Comparison of ENCODE assay signal across 20 mouse cellular contexts in genomic region chr11:119532460-119532859, GRCm38 (mm10). TPM values are rescaled to one million over a fixed set of nuclear protein-coding genes. Genes with fewer than 3 reads are reported as not detected.
A peak's percentile ranks its signal among the peaks of the same experiment; 100 is the strongest.
DNase-seq lines count a peak whose midpoint lies in the region; ATAC-seq lines count a peak whose summit lies in the region.
"Had no signal": no experiment of that assay in that cellular context is flagged by ENCODE, and none has a peak within 500 bp of the region (broad histone marks: within the 10 kb centered on the region; RNA-seq: fewer than 3 reads in every experiment).

No protein-coding gene starts in this region.

- peaks cover 9% of the 10 kb centered on the region for H3K4me1 ChIP-seq in hindbrain, embryonic 13.5 days (replicated peaks)
- 0 out of 2 replicates have a peak, but pooled peaks cover 2% of the 10 kb centered on the region for H3K4me1 ChIP-seq in hindbrain, embryonic 12.5 days
- no peaks in the 10 kb centered on the region for H3K4me1 ChIP-seq in midbrain, embryonic 14.5 days (ENCODE audit: control insufficient read depth, insufficient read depth, low read length)
- no peaks in the 10 kb centered on the region for H3K4me1 ChIP-seq in midbrain, embryonic 15.5 days
- H3K4me1 ChIP-seq: embryonic facial prominence, embryonic 15.5 days; heart, embryonic 15.5 days had no signal

- peak; percentile 9 for DNase-seq in midbrain, embryonic 14.5 days
- peak; percentile 93 for DNase-seq in cerebellum, adult 9-11 months
- DNase-seq in adipocyte (ENCODE audit: low spot score): no peak
- DNase-seq in spleen, postnatal 14 days (ENCODE audit: low spot score in 2 of 2): no peak
- no peak for DNase-seq in left cerebral cortex, postnatal 36 days (ENCODE audit: low spot score in 2 of 2)
- DNase-seq: adrenal gland, adult 8-10 months; embryo, embryonic 11 days; heart, adult 11 months; kidney, adult 18-20 months; kidney, postnatal 10 days; lung, adult 2 months; lung, postnatal 36 days; retina, postnatal 1 day; thymus, adult 18-20 months had no signal

- H3K36me3 ChIP-seq in hindbrain, embryonic 13.5 days: no peaks in the 10 kb centered on the region
- no peaks in the 10 kb centered on the region for H3K36me3 ChIP-seq in hindbrain, embryonic 12.5 days
- no peaks in the 10 kb centered on the region for H3K36me3 ChIP-seq in midbrain, embryonic 14.5 days (ENCODE audit: control insufficient read depth, insufficient read depth, low read length)
- H3K36me3 ChIP-seq in midbrain, embryonic 15.5 days (replicated peaks): no peaks in the 10 kb centered on the region
- H3K36me3 ChIP-seq: embryonic facial prominence, embryonic 15.5 days; heart, embryonic 15.5 days had no signal

- H3K9ac ChIP-seq in hindbrain, embryonic 13.5 days: no peak overlapping the region; the same call in 1 of the 2 replicates
- no peak overlapping the region for H3K9ac ChIP-seq in hindbrain, embryonic 12.5 days
- no peak overlapping the region for H3K9ac ChIP-seq in midbrain, embryonic 14.5 days (replicated peaks; ENCODE audit: low read length)
- H3K9ac ChIP-seq in midbrain, embryonic 15.5 days: no peak overlapping the region
- H3K9ac ChIP-seq: embryonic facial prominence, embryonic 15.5 days; heart, embryonic 15.5 days had no signal

- intact Hi-C loops in left cerebral cortex, postnatal 36 days (cut with DNase I): no loop called here

- WGBS in hindbrain, embryonic 13.5 days: 61% methylated on average over 8 of the region's 8 CpGs
- 66% methylated on average over 8 of the region's 8 CpGs for WGBS in hindbrain, embryonic 12.5 days
- 56% methylated on average over 8 of the region's 8 CpGs for WGBS in midbrain, embryonic 14.5 days
- WGBS in midbrain, embryonic 15.5 days: 51% methylated on average over 8 of the region's 8 CpGs

- peaks cover 15% of the 10 kb centered on the region for H3K27me3 ChIP-seq in hindbrain, embryonic 13.5 days
- 0 out of 2 replicates have a peak, but pooled peaks cover 5% of the 10 kb centered on the region for H3K27me3 ChIP-seq in hindbrain, embryonic 12.5 days
- no peaks in the 10 kb centered on the region for H3K27me3 ChIP-seq in midbrain, embryonic 14.5 days (ENCODE audit: control insufficient read depth, insufficient read depth, low read length)
- H3K27me3 ChIP-seq in midbrain, embryonic 15.5 days (replicated peaks): no peaks in the 10 kb centered on the region
- H3K27me3 ChIP-seq: embryonic facial prominence, embryonic 15.5 days; heart, embryonic 15.5 days had no signal

- H3K27ac ChIP-seq in hindbrain, embryonic 13.5 days: 0 out of 2 replicates have a peak overlapping the region, but pooled peaks have one; percentile 3
- no peak overlapping the region for H3K27ac ChIP-seq in hindbrain, embryonic 12.5 days
- H3K27ac ChIP-seq in midbrain, embryonic 14.5 days (replicated peaks; ENCODE audit: low read depth, low read length): no peak overlapping the region
- H3K27ac ChIP-seq in midbrain, embryonic 15.5 days: no peak overlapping the region
- H3K27ac ChIP-seq: embryonic facial prominence, embryonic 15.5 days; heart, embryonic 15.5 days had no signal

- ATAC-seq in hindbrain, embryonic 13.5 days (ENCODE audit: low FRiP score): no peak
- ATAC-seq in hindbrain, embryonic 12.5 days (ENCODE audit: low FRiP score): no peak
- ATAC-seq in midbrain, embryonic 14.5 days (ENCODE audit: low FRiP score, low TSS enrichment): no peak
- no peak for ATAC-seq in midbrain, embryonic 15.5 days (replicated peaks)

- H3K4me2 ChIP-seq in hindbrain, embryonic 13.5 days: no peak overlapping the region
- no peak overlapping the region for H3K4me2 ChIP-seq in hindbrain, embryonic 12.5 days (replicated peaks)
- H3K4me2 ChIP-seq in midbrain, embryonic 14.5 days (ENCODE audit: low read length): no peak overlapping the region
- H3K4me2 ChIP-seq in midbrain, embryonic 15.5 days: no peak overlapping the region
- H3K4me2 ChIP-seq: embryonic facial prominence, embryonic 15.5 days; heart, embryonic 15.5 days had no signal

- no peaks in the 10 kb centered on the region for H3K9me3 ChIP-seq in hindbrain, embryonic 13.5 days
- H3K9me3 ChIP-seq in hindbrain, embryonic 12.5 days (replicated peaks): no peaks in the 10 kb centered on the region
- no peaks in the 10 kb centered on the region for H3K9me3 ChIP-seq in midbrain, embryonic 14.5 days (ENCODE audit: control insufficient read depth, low read length)
- H3K9me3 ChIP-seq in midbrain, embryonic 15.5 days: no peaks in the 10 kb centered on the region
- H3K9me3 ChIP-seq: embryonic facial prominence, embryonic 15.5 days; heart, embryonic 15.5 days had no signal

- no peak overlapping the region for H3K4me3 ChIP-seq in hindbrain, embryonic 13.5 days
- H3K4me3 ChIP-seq in hindbrain, embryonic 12.5 days: no peak overlapping the region
- no peak overlapping the region for H3K4me3 ChIP-seq in midbrain, embryonic 14.5 days (replicated peaks; ENCODE audit: low read depth, low read length)
- H3K4me3 ChIP-seq in midbrain, embryonic 15.5 days: no peak overlapping the region
- H3K4me3 ChIP-seq: embryonic facial prominence, embryonic 15.5 days; heart, embryonic 15.5 days had no signal

RNA-seq across cellular contexts. Expression of gene Nptx1, which starts 15.1 kb away (rescaled TPM):
- 12.6 and 15.2 TPM in 2 replicates for polyA plus RNA-seq in hindbrain, embryonic 13.5 days (2015; fragmentation: Nextera tagmentation; extraction: Ambion mirVana)
- polyA plus RNA-seq in hindbrain, embryonic 12.5 days (2016; fragmentation: Nextera tagmentation; extraction: Ambion mirVana): 14.8 and 15.2 TPM in 2 replicates
- 10.1 and 11.3 TPM in 2 replicates for polyA plus RNA-seq in midbrain, embryonic 14.5 days (2014; fragmentation: Nextera tagmentation; extraction: Ambion mirVana)
- 13.6 and 13.7 TPM in 2 replicates for polyA plus RNA-seq in midbrain, embryonic 15.5 days (2015; fragmentation: Nextera tagmentation; extraction: Ambion mirVana)
- total RNA-seq in left cerebral cortex, postnatal 36 days (2021): 100 to 1,000 TPM; 240 to 248 TPM
- total RNA-seq: neutrophil, adult 5-6 weeks had no signal

RNA-seq across cellular contexts. Expression of gene Endov, which starts 41.3 kb away (rescaled TPM):
- 15.5 and 20.9 TPM in 2 replicates for polyA plus RNA-seq in hindbrain, embryonic 13.5 days (2015; fragmentation: Nextera tagmentation; extraction: Ambion mirVana)
- 22.2 and 24.9 TPM in 2 replicates for polyA plus RNA-seq in hindbrain, embryonic 12.5 days (2016; fragmentation: Nextera tagmentation; extraction: Ambion mirVana)
- 21.2 and 23.0 TPM in 2 replicates for polyA plus RNA-seq in midbrain, embryonic 14.5 days (2014; fragmentation: Nextera tagmentation; extraction: Ambion mirVana)
- polyA plus RNA-seq in midbrain, embryonic 15.5 days (2015; fragmentation: Nextera tagmentation; extraction: Ambion mirVana): 20.7 and 22.2 TPM in 2 replicates
- total RNA-seq in left cerebral cortex, postnatal 36 days (2021): 10 to 100 TPM; 30.6 to 31.0 TPM

Comparison
In these comparisons a context has a peak if more than half of its experiments do, and no peak if none do; other contexts are left out.
1. DNase-seq: peak in midbrain, embryonic 14.5 days (single experiment) and cerebellum, adult 9-11 months (single experiment); none in adipocyte (single experiment), spleen, postnatal 14 days (0 of 2) and left cerebral cortex, postnatal 36 days (0 of 2).